Mouse (Mus musculus) left cerebral cortex, postnatal 10 days (tissue): ENCODE data around the gene Ncor2. TPM values are rescaled to one million over a fixed set of nuclear protein-coding genes. Genes with fewer than 3 reads are reported as not detected.

ENCODE experiments used
- DNase-seq, 2 experiments: peaks; one replicate each; pipeline ENCODE4 v3.0.0; 2021 to 2022; ENCODE audit warnings: low spot score in 2 of 2, mixed read lengths in 1 of 2; ENCODE audit errors: extremely low spot score in 1 of 2
- intact Hi-C: fragments of 180-260 bp; cut with DNase I; formaldehyde crosslinking; loops from one replicate; pipeline ENCODE4 v1.15.1; 2025
- total RNA-seq, 2 experiments: library from RNA; stranded (reverse); gene quantifications; 2 replicates each; pipeline ENCODE4 v1.2.3; 2021

Gene Ncor2
- total RNA-seq, 2 experiments from 2014 or later = 131 to 146 TPM

GRCm38 (mm10) chr5:125195142-125195541, 16.1 kb upstream of the Ncor2 start:
- intact Hi-C loops = no loop called here
- no peak for DNase-seq

DNA sequence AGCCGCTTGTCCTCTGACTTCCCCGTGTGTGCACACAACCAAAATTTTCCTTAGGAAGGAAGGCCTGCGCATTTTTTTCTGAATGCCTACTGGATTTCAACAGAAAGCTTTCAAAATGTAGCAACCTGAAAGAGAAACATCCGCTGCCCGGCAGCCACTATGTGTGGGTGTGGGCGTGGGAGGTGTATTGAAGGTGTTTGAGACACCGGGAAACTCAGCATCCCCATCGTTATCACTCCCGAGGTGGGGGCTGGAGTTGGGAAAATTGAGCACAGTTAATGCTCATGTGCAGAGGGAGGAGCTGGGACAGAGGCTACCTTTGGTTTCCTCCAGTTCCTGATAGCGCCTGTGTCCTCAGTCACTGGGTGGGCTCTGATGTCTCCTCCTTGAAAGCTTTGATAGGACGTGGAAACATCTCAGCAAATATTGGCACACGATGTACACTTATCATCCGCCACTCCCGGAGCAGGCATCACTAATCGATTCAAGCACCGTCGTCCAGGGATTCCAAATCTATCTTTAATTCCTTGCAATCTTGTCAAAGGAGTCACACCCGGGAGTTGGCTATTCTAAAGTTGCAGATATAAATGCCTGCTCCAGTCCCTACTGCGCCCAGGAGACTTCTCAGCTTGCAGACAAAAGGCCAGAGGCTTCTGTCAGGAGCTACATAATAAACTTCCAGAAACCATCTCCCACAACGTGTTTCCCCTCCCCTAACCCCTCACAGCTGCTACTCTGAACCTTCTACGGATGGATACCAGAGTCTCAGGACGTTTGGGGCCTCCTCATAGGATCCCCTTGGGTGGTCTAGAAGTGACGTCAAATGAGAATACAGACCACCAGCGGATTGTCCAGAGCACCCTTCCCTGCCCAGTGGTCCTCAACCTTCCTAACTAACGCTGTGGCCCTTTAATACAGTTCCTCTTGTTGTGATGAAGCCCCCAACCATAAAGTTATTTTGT, 14.7 kb upstream of the Ncor2 start:
- no peak for DNase-seq
- intact Hi-C loops = no loop called here

DNA sequence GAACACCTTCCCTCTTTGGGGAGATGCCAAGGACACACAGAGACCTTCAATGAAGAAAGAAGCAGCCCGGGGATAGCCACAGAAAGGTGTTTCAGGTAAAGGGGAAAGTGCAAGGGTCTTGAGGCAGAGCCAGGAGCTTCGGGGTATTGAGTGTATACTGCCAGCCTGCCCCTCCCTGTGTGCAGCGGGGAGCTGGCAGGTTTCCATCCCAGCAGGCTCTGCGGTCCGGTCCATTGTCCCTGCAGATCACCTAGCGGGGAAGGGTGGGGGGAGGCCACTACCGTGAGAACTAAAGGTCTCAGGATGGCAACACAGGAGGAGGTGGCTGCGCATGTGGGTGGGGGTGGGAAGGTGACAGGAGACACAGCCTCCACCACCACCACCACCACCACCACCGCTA, 12.6 kb upstream of the Ncor2 start:
- no peak for DNase-seq
- intact Hi-C loops = no loop called here

DNA sequence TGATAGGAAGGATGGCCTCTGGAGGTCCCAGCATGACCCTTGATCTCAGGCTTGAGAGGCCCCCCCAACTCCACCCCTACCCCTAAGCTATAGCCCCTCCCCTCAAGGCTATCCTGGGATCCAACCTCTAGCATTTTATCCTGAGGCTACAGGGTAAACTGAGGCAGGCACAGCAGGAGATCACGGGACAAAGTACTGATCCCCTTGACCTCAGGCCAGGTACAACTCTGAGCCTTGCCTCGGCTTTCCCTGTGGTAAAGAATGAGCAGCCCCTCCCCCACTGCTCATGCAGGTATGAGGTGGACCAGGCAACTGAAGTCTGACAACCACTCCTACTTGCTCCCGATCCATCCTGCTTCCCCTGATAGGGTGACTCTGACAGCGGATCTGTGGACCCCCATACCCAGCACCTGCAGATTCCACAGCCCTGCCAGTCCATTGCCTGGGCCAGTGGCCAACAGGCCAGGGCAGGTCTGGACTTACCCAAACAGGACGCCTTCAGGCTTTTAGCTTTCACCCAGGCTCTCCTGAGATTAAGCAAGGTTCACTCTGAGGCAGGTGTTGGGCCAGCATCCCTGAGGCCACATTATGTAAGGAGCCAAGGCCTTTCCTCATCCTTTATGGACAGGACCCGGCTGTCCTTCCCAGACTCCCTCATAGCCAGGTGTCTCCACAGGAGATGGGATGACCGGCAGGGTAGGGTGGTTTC, 11.2 kb upstream of the Ncor2 start:
- intact Hi-C loops = no loop called here
- no peak for DNase-seq

DNA sequence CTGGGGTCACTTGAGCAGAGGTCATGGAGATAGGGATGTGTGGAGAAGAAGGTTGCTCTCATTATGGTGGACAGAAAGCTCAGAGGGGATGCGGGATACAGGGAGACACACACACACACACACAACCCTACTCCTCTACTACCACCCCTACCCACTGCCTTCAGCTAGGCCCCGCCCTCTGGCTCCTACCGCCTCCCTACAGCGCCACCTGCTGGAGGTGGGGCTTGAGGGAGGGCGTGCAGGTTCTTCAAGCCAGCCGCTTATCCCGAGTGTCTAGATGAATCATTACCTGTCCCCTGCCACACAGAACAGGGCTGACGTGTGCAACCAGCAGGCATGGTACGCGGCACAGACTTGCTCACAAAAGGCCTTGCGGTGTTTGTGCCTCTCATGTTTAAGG, 10.6 kb upstream of the Ncor2 start:
- DNase-seq = peak in 1 of 2 experiments; percentile 87
- intact Hi-C loops = no loop called here

DNA sequence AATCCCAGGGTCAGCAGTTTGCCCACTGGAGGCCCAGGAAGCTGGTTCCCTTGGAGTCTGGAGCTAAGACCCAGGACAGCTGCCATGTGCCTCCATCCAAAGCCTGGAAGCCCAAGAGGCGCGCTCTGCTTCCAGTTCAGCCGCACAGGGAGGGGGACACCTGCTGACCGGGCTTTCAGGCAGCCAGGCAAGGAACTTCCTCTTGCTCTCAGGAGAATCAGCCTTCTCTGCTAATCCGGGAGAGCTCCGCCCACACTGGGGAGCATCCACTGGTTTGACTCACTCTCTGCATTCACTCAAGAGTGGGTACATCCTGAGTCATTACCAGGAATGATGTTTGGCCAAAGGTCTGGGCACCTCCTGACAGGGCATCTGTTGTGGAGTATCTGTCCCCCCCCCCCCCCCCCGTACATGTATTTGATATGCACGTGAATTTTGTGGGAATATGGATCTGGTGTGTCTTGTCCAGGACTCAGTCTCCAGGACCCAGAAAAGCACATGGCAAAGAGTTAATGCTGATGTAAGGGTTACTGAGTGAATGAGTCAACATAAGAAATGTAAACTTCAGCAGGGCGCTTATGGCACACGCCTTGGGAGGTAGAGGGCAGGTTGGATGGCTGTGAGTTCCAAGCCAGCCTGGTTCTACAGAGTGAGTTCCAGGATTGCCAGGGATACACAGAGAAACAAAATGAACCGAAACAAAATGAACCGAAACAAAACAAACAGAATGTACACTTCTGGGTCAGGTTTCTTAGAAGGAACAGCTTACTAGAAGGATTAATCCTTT, 10.0 kb upstream of the Ncor2 start:
- intact Hi-C loops = no loop called here
- no peak for DNase-seq

DNA sequence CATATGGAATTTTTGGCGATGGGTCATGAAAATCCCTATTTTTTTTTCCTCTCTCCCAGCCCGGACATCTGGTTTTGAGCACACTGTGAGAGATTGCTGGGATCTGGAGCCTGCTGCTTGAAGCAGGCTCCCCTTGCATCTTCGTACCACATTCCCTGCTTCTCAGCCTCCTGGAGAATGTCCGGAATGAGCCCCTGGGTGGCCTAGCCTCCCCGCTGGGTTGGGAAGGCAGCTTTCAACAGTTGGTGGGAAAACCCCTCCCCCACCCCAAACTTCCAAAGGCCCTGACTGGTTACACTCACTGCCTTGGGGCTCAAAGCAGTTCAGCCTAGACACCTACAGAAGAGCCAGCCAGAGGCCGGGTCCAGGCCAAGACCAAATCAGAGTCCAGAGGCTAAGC, 5.8 kb upstream of the Ncor2 start:
- intact Hi-C loops = no loop called here
- peak in 1 of 2 experiments; percentile 81 for DNase-seq

- intact Hi-C loops = no loop called here
- peak in 1 of 2 experiments; percentile 80 for DNase-seq
Observed at GRCm38 (mm10) chr5:125183321-125184003, 4.4 kb upstream of the Ncor2 start.

GRCm38 (mm10) chr5:125180630-125181263, 1.7 kb upstream of the Ncor2 start:
- DNase-seq = no peak
- intact Hi-C loops = no loop called here

GRCm38 (mm10) chr5:125179735-125180629, 963 bp upstream of the Ncor2 start:
- intact Hi-C loops = loop anchor here (5.0 kb wide), 2 partner anchors 38 to 87 kb away; no protein-coding TSS in a partner anchor
- DNase-seq = peak; percentile 64 to 73

GRCm38 (mm10) chr5:125178171-125179006, 630 bp downstream of the Ncor2 start:
- intact Hi-C loops = loop anchor here (5.0 kb wide), 2 partner anchors 36 to 89 kb away; no protein-coding TSS in a partner anchor
- DNase-seq = peak in 1 of 2 experiments; percentile 82

DNA sequence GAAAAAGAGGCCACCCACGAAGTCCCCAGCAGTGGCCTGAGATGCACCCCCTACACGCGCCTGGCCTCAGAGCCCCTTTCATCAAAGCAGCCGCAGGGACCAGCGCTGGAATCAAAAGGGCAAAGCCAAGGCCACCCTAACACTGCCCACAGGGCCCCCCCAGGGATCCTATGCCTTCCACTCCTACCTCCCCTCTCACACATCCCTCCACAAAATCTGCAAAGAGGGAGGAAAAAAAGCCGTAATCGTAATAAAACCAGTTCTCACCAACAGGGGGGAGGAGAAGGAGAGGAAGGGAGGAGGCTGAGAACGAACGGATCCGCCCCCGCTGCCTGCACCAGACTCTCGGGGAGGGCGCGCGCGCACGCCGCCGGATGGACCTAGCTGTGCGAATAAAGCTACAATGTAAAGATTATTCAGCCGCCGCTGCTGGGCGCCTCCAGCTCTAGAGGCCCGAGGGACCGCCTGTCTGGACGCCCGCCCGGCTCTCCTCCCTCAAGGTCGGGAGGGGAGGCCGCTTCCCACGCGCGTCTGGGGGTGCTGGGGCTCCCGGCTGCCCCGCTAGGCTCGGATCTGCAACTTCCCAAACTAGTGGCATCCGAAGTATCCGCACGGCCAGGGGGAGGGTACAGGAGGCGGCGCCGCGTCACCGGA, 1.4 kb downstream of the Ncor2 start:
- peak; percentile 79 to 92 for DNase-seq
- intact Hi-C loops = loop anchor here (5.0 kb wide), 2 partner anchors 35 to 90 kb away; no protein-coding TSS in a partner anchor

GRCm38 (mm10) chr5:125176864-125177263, 2.2 kb downstream of the Ncor2 start:
- intact Hi-C loops = loop anchor here (5.0 kb wide), 2 partner anchors 35 to 90 kb away; no protein-coding TSS in a partner anchor
- peak; percentile 72 to 75 for DNase-seq

DNA sequence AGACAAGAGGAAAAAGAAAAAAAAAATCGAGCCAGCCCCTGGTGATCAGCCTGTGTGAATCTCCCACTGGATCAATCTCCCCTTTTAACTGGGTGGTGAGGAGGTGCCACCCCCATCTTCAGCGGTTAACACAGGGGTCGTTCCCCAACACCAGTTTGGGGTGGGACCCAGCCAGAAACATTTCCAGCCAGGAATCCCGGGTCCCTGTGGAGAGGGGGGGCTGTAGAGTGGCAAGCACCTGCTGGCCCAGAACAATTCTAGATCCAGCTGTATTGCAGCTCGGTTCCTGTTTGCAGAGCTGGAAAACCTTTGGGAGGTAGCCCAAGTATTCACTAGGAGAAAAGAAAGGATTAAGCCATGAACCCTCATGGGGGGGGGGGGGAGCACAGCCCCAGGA, 2.7 kb downstream of the Ncor2 start:
- intact Hi-C loops = loop anchor here (5.0 kb wide), 2 partner anchors 34 to 91 kb away; no protein-coding TSS in a partner anchor
- DNase-seq = no peak

DNA sequence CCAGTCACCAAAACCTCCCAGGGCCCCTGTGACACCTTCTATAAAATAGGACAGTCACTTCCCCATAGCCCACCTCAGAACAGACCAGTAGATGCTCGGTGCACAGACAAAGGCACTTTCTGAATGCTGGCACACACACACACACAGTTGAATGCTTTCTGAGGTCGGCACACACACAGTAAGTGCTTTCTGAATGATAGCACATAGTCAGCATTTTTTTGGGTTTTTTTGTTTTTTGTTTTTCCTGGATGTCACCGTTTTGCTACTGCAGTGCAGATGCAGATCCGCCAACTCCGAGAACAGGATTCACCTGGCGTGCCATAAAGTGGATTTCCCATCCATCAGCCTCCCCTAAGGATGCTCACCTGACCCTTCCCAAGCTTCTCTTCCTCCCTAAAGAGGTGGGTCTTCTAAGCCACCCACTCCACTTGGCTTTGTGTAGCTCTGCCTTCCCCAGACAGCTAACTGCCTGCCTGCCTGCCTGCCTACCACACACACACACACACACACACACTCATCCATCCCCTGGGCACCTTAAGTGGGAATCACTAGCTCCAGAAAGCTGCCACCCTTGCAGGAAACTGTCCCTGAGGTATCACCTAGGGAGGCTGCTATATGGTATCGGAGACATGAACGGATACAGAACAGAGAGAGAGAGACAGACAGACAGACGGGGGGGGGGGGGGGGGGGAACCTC, 3.2 kb downstream of the Ncor2 start:
- no peak for DNase-seq

More for the DNA sequence above, 3.2 kb downstream of the Ncor2 start:
- intact Hi-C loops = loop anchor here (5.0 kb wide), 2 partner anchors 34 to 91 kb away; no protein-coding TSS in a partner anchor
